Mouse (Mus musculus) olfactory bulb, adult 2 months (tissue): ENCODE measurements around the gene Rhpn2. TPM values are rescaled to one million over a fixed set of nuclear protein-coding genes. Genes with fewer than 3 reads are reported as not detected.
"Not testable (repeated sequence)": the region's sequence is repeated elsewhere in the genome, so short reads cannot be mapped to it uniquely, and the experiment has no call there.

Experiments used
- H3K27ac ChIP-seq: fragments of 200-500 bp; 2 replicates; pipeline ENCODE4 v1.5.1; 2012; ENCODE audit warnings: low read depth, low read length; ENCODE audit not compliant: insufficient read depth
- H3K4me1 ChIP-seq: fragments of 200-500 bp; 2 replicates; pipeline ENCODE4 v1.6.1; 2012; ENCODE audit warnings: low read length; ENCODE audit not compliant: control insufficient read depth, insufficient read depth
- H3K4me3 ChIP-seq: fragments of 200-500 bp; 2 replicates; pipeline ENCODE4 v1.5.1; 2012; ENCODE audit warnings: mild to moderate bottlenecking, low read depth, low read length, moderate library complexity; ENCODE audit not compliant: insufficient read depth
- CTCF ChIP-seq: fragments of 200-500 bp; IDR thresholded peaks from 2 replicates; pipeline ENCODE4 v1.5.1; 2012; ENCODE audit warnings: low read depth, mild to moderate bottlenecking, low read length, moderate library complexity; ENCODE audit not compliant: insufficient read depth
- POLR2A ChIP-seq: fragments of 200-500 bp; IDR thresholded peaks from 2 replicates; pipeline ENCODE4 v1.6.1; 2012; ENCODE audit warnings: mild to moderate bottlenecking, low read depth, low read length, moderate library complexity; ENCODE audit not compliant: insufficient read depth
- WGBS: fragments of 180-500 bp; shearing (Covaris S2); methylation state at CpG from one replicate; pipeline ENCODE4 v1.1.7; 2018; 5-methylcytosine and 5-hydroxymethylcytosine counted together
- polyA plus RNA-seq: library from polyadenylated mRNA; stranded (reverse); fragments of >200 nt; gene quantifications from 2 replicates; pipeline ENCODE4 v1.2.4, GENCODE M21; 2012; ENCODE audit warnings: low replicate concordance; ENCODE audit not compliant: missing spikeins, insufficient read depth, insufficient read length

Rhpn2 gene
- polyA plus RNA-seq, 1 experiment = not detected

DNA sequence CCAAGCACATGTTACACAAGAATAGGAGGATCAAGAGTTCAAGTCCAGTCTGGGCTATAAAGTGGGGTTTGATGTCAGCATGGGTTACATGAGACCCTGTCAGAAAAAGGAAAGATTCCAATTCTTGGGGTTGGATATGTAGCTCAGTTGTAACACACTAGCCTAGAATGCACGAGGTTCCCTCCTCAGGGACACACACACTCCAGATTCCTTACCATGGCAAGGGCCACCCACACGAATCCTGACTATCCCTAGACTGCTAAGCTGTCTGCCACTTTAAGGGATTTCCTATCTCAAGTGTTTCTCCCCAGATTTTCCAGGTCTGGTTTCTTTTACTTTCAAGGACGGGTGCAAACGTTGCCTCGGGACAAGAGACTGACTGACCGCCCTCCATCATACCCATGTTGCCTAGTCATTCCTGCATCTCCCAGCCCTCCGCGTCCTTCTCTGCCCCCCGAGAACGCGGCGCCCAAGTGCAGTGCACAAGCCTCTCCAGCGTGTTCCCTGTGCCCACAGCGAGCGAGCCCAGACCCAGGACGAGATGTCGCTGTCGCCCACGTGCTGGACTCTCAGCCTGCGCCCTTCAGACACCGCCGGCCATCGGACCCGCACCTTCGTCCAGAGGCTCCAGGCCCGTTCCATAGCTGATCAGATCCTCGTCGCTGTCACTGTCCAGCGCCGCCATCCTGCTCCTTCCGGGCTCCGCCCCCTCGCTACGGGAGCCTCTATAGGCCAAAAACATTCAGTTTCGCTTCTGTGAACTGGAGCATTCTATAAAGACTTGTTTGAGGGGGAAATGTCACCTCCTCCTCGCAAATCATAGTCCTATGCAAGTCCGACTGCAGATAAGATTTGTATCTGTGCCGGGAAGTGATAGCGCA is 16.0 kb upstream of the Rhpn2 start, which contains the start of gene Gpatch1:
Gene Gpatch1, minus strand, starts transcription at position 712 of the 881 bp plus-strand sequence.
- 1% methylated on average over 39 of the region's 39 CpGs for WGBS

DNA sequence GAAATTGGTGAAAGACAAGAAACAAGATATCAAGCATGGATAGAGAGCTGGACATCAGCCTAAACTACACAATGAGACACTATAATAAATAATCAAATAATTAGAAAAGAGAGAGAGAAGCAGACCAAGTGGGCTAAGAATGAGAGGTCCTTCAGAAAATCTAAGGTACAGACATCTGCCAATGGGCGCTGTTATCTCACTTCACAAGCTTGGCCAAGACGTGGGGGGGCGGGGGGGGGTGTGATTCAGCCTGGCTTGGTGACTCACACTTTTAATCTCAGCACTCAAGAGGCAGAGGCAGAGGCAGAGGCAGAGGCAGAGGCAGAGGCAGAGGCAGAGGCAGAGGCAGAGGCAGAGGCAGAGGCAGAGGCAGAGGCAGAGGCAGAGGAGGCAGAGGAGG is 14.7 kb upstream of the Rhpn2 start:
- H3K4me3 ChIP-seq, H3K27ac ChIP-seq: not testable (repeated sequence)
- H3K4me1 ChIP-seq = peaks cover 15% of the 10 kb centered on the region
- 51% methylated on average over 3 of the region's 3 CpGs for WGBS

More for the DNA sequence above, 16.0 kb upstream of the Rhpn2 start, which contains the start of gene Gpatch1:
- H3K4me1 ChIP-seq = peaks cover 12% of the 10 kb centered on the region
- H3K27ac ChIP-seq = peak within 1 kb of the TSS; percentile 41
- H3K4me3 ChIP-seq = peak within 1 kb of the TSS; percentile 95
- TF ChIP-seq POLR2A = 0 out of 2 replicates have a peak, but pooled peaks have one; percentile 38
- no peak for TF ChIP-seq CTCF

DNA sequence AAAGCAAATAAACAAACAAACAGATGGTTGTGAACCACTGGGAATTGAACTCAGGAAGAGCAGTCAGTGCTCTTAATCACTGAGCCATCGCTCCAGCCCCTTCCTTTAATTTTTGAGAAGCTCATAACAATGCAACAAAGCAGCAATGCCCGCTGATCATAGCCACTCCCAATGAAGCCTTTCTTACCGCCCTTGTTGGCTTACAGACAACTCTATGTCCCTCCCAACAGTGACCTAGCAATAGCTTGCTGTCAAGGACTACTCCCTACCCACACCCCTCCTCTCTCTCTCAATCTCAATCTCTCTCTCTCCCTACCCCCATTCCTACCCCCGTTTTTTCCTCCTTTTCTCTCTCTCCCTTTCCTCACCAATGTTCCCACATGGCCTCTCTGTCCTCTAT is 14.2 kb upstream of the Rhpn2 start:
- TF ChIP-seq CTCF (no peak), POLR2A (no peak)
- H3K27ac ChIP-seq = no peak overlapping the region
- WGBS = 68% methylated on average over 4 of the region's 4 CpGs
- H3K4me3 ChIP-seq = no peak overlapping the region
- peaks cover 15% of the 10 kb centered on the region for H3K4me1 ChIP-seq

- H3K27ac ChIP-seq = no peak overlapping the region
- H3K4me1 ChIP-seq = peaks cover 11% of the 10 kb centered on the region
- no peak overlapping the region for H3K4me3 ChIP-seq
- TF ChIP-seq POLR2A = no peak
- no peak for TF ChIP-seq CTCF
- WGBS = 61% methylated on average over 3 of the region's 3 CpGs
Measured at GRCm38 (mm10) chr7:35322161-35322560, 11.8 kb upstream of the Rhpn2 start.

- Histone ChIP-seq H3K27ac (no peak overlapping the region), H3K4me3 (no peak overlapping the region), H3K4me1 (peaks cover 9% of the 10 kb centered on the region)
- 14% methylated on average over 12 of the region's 13 CpGs for WGBS
- TF ChIP-seq CTCF (no peak), POLR2A (no peak)
Measured at GRCm38 (mm10) chr7:35322732-35323420, 11.1 kb upstream of the Rhpn2 start.

DNA sequence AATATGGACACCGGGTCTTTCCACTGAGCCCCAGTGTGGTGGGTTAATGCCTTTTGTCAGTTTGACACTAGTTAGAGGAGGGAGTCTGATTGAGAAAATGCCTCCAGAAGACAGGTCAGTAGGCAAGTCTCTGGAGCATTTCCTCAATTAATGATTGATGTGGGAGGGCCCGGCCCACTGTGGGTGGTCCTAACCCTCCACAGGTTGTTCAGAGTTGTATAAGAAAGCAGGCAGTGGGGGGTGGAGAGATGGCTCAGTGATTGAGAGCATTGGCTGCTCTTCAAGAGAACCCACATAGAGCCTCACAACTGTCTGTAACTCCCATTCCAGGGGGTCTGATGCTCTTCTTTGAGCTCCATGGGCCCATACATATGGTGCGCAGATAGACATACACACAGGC is 2.4 kb upstream of the Rhpn2 start:
- 51% methylated on average over 3 of the region's 3 CpGs for WGBS
- no peak overlapping the region for H3K27ac ChIP-seq

DNA sequence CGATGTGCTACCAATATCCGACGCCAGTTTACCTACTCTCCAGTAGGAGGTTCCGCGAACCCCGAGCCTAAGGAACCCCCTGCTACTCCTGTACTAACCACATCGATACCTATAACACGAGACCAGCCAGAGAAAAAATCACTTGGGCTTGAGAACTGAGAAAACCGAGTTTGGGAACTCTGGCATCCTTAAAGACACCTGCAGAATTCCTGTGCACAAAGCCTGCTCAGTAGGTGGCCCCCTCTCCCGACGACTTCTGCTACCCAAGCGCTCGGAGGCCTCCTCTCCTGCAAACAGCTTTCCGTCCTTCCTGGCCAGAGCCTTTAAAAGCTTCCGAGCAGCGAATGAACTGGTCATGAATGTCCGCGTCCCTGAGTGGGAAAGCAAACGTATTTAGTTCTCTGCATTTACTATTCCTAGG is 729 bp upstream of the Rhpn2 start:
- Histone ChIP-seq H3K27ac (no peak overlapping the region), H3K4me1 (peaks cover 12% of the 10 kb centered on the region), H3K4me3 (peak overlapping the region; percentile 70)
- TF ChIP-seq POLR2A (no peak), CTCF (no peak)
- WGBS = under 1% methylated on average over 19 of the region's 19 CpGs

More for the DNA sequence above, 2.4 kb upstream of the Rhpn2 start:
- Histone ChIP-seq H3K4me3 (no peak overlapping the region), H3K4me1 (peaks cover 12% of the 10 kb centered on the region)
- no peak for TF ChIP-seq POLR2A
- no peak for TF ChIP-seq CTCF

DNA sequence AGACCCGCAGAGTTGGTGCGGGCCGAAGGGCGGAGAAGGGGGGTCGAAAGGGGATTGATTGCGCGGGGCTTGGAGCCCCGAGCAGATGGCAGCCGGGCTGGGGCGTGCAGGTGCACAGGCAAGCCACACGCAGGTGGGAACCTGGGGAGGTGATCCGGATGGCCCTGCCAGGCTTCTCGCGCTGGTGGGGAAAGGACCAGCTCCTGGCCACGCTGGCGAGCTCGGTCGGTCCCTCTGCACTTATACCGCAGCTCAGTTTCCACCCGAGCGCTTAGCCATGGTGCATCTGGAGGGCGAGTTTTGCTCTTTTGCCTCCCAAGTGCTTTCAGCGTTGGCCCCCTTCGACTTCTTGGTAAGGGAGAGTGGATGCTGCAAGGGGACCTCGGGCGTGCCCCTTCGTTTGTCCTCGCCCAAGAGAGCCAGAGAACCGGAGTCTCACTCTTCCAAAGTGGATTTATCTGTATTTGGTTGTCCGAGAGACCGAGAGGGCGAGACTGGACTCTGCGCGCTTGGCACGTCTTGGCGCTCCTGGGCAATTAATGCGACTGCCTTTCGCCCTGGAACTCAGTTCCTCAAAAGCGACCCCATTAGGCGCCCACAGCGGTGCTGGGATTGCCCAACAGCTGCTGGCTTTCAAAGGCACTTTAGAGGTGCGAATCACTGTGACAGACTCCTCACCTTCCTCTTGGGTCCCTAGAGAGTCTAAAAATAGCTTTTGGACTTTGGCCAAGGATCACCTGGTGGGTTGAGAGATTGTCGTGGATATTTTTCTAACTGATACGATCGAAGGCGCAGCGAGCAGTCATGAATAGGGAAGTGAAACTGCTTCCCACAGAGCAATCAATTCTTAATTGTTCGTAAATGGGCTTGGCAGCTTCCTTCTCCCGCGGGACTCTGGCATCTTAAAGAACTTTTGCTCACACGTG is 820 bp downstream of the Rhpn2 start:
- WGBS = 1% methylated on average over 51 of the region's 51 CpGs
- TF ChIP-seq POLR2A = no peak
- no peak for TF ChIP-seq CTCF
- Histone ChIP-seq H3K4me3 (peak overlapping the region; percentile 70), H3K4me1 (peaks cover 12% of the 10 kb centered on the region), H3K27ac (no peak overlapping the region)

DNA sequence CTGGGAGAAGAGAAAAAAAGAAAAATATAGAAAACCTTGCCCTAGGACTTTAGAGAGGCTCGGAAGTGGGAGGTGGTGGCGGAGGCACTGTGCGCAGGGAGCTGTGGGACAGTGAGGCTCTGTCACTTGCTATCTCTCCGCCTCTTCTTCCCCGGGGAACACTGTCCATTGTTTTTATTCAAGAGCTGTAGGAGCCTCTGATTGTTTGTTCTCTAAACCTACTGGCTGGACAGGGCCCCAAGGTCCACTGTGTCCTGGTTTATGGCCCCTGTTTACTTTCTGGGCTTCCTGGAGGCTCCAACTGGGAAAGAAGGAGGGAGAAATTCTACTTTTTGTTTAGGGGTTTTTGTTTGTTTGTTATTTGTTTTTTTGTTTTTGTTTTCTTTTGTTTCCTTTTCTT is 6.2 kb downstream of the Rhpn2 start:
- H3K4me3 ChIP-seq = no peak overlapping the region
- H3K27ac ChIP-seq = no peak overlapping the region

More for the DNA sequence above, 6.2 kb downstream of the Rhpn2 start:
- 49% methylated on average over 5 of the region's 5 CpGs for WGBS
- H3K4me1 ChIP-seq = peaks cover 3% of the 10 kb centered on the region; the same call in 1 of the 2 replicates
- TF ChIP-seq CTCF = no peak
- TF ChIP-seq POLR2A = no peak
